Mouse (Mus musculus) urinary bladder, postnatal 14 days (tissue): Measurements from ENCODE around the gene Polr2b.

ENCODE experiments used
- DNase-seq: peaks from one replicate; pipeline ENCODE4 v3.0.0; 2021; ENCODE audit warnings: low spot score

The Polr2b gene

GRCm38 (mm10) chr5:77309924-77310772 lies at the start of gene Polr2b, which contains the start of gene Noa1:
TSS of gene Polr2b (plus strand) at chr5:77310147.
TSS of gene Noa1 (minus strand) at chr5:77310084.
- peak; percentile 99 for DNase-seq

- no peak for DNase-seq
Observed at GRCm38 (mm10) chr5:77261137-77261536, 48.8 kb upstream of the Polr2b start.

DNA sequence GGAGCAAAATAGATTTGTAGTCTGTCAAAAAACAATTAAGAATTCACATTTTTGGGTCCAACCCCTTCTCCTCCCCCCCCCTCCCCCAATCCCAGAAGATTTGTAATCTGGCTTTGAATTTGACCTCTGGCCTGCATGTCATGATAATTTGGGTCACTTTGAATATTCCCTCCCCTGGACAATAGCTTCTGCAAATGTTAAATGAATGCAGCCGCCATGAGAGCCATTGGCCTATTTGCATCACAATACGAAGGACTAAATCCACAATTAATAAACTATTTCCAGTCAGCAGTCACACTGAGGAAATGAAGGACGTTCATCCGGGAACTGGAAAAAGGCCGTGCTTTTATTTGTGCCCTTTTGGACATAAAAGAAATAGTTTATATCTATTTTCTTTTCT lies 47.8 kb upstream of the Polr2b start:
- DNase-seq, result no peak

DNA sequence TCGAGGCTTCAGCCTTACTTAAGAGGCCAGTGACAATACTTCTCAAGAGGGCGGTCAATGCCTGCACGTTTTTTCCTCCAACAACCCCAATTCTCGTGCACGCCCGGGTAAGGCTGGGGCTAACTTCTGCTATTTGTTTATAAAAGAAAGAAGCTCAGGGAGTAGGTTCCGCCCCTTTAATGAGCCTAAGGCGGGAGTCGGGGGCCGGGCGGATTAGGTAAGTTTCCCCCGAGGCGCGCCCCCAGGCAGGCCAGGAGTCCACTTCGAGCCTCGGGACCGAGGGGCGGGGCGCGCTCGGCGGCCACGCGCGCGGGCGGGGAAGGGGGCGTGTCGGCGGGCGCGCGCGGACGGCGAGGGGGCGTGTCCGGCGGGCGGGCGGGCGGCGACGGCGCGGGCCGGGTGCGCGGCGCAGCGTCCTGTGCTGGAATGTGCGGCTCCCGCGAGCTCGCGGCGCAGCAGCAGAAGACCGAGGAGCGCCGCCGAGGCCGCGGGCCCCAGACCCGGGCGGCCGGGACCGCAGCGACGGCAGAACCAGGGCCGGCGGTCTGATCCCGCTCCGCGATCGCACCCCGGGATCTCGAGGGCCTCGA lies 44.8 kb upstream of the Polr2b start, which contains the start of gene Rest:
Gene Rest (plus strand): TSS at position 411 of the 590 bp plus-strand sequence.
- DNase-seq, result peak; percentile 76

- peak; percentile 81 for DNase-seq
Observed at GRCm38 (mm10) chr5:77265671-77266065, 44.3 kb upstream of the Polr2b start.

DNA sequence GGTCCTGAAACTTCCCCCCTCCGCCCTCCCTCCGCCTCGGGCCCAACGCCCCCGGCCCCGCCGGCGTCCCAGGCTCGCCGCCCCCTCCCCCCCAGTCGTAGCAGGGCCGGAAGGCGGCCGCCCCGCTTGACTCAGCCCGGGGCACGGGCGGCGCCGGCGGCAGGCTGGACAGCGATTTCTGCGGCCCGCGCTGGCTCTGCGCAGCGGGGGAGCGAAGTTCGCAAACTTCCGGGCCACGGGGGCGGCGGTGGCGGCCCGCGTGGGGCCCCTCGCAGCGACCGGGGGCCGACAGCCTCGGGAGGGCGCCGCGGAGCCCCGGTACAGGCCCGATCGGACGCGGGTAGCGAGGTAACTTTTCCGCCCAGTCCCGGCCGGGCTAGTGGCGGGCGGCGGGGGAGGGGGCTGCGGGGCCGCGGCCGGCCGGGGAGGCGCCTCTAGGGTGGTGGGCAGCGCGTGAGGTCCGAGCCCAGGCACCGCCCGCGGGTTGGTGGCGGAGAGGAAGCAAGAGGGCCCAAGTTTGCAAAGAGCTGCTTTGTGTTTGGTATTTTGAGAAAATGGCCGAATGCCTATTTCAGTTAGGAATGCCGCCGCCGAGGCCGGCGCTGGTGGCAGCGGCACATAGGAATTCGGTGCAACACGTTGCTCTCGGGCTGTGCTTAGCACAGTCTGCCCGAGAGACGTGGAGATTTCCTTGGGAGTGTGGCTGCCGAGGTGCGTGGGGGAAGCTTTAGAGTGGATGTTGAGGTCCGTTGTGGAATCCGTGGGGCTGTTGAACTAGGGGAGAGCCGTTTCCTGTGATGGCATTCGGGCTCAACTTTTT lies 43.7 kb upstream of the Polr2b start:
- DNase-seq, result peak; percentile 60

DNA sequence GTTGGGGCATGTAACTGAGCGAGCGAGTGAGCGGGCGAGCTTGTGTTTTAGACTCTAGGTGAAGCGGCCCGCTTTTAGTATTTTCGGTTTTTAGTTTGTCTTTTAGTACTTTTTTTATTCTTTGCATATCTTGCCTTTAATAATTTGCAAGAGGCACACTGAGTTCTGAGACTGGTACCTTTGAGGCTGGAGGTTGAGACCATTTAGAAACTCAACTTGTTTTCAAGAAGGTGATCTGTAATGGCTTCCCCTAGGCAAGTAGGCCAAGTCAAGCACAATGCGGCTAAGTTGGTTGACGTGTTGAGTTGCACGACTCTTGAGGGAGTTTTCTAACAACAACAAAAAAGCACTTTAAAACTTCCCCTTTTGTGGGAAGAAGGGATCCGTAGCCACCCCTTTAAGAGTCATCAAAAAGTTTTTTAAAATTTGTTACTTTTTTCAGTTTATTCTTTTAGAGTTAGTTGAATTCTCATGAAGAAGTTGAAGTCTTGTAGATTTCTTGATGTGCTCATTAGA lies 43.0 kb upstream of the Polr2b start:
- DNase-seq, result no peak

GRCm38 (mm10) chr5:77267441-77267840 lies 42.5 kb upstream of the Polr2b start:
- no peak for DNase-seq

DNA sequence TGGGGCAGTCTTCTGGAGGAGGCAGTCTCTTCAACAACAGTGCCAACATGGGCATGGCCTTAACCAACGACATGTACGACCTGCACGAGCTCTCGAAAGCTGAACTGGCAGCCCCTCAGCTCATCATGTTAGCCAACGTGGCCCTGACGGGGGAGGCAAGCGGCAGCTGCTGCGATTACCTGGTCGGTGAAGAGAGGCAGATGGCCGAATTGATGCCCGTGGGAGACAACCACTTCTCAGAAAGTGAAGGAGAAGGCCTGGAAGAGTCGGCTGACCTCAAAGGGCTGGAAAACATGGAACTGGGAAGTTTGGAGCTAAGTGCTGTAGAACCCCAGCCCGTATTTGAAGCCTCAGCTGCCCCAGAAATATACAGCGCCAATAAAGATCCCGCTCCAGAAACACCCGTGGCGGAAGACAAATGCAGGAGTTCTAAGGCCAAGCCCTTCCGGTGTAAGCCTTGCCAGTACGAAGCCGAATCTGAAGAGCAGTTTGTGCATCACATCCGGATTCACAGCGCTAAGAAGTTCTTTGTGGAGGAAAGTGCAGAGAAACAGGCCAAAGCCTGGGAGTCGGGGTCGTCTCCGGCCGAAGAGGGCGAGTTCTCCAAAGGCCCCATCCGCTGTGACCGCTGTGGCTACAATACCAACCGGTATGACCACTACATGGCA lies 41.9 kb upstream of the Polr2b start:
- DNase-seq, result no peak

DNA sequence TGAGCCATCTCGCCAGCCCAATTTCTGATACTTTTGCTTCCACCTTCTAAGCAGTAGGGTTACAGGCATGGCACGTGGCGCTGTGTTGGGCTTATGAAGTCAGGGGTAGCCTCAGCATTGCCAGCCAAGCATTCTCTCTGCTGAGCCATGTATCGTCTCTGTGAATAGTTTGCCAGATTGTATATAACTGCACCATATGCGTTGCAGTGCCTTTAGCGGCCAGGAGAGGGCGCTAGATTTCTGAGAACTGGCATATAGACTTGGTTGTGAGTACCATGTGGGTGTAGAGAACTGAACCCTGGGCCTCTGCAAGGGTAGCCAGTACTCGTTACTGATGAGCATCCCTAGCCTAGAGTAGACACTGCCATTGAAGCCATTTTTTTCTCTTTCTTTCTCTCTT lies 40.5 kb upstream of the Polr2b start:
- DNase-seq, result no peak

DNA sequence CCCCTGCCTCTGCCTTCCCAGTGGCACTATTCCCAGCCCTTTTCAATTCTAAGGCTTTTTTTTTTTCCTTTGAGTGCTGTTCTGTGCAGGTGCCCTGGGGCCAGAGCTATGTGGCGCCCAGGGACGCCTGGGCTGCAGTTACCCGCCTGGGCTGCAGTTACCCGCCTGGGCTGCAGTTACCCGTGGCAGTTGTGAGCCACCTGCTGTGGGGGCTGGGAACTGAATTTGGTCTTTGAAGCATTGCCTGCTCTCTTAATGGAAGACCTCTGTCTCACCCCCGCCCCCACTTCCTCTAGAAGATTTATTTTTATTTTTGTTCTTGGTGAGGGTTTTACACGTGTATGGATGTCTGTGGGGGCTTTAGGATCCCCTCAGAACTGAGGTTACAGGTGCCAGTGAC lies 36.8 kb upstream of the Polr2b start:
- DNase-seq, result no peak

GRCm38 (mm10) chr5:77275950-77276349 lies 34.0 kb upstream of the Polr2b start:
- peak; percentile 24 for DNase-seq

GRCm38 (mm10) chr5:77277204-77277603 lies 32.7 kb upstream of the Polr2b start:
- DNase-seq, result no peak

DNA sequence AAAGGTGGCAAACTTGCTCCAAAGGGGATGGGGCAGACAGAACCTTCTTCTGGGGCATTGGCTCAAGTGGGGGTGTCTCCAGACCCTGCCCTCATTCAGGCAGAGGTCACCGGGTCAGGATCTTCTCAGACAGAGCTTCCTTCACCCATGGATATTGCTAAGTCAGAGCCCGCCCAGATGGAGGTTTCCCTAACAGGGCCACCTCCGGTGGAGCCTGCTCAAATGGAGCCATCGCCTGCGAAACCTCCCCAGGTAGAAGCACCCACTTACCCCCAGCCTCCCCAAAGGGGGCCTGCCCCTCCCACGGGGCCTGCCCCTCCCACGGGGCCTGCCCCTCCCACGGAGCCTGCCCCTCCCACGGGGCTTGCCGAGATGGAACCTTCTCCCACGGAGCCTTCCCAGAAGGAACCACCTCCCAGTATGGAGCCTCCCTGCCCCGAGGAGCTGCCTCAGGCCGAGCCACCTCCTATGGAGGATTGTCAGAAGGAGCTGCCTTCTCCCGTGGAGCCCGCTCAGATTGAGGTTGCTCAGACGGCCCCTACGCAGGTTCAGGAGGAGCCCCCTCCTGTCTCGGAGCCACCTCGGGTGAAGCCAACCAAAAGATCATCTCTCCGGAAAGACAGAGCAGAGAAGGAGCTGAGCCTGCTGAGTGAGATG lies 28.3 kb upstream of the Polr2b start:
- DNase-seq, result no peak

DNA sequence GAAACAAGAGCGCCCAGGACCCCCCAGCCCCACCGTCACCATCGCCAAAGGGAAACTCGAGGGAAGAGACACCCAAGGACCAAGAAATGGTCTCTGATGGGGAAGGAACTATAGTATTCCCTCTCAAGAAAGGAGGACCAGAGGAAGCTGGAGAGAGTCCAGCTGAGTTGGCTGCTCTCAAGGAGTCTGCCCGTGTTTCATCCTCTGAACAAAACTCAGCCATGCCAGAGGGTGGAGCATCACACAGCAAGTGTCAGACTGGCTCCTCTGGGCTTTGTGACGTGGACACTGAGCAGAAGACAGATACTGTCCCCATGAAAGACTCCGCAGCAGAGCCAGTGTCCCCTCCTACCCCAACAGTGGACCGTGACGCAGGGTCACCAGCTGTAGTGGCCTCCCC lies 27.7 kb upstream of the Polr2b start:
- DNase-seq, result no peak

GRCm38 (mm10) chr5:77285685-77286084 lies 24.3 kb upstream of the Polr2b start:
- DNase-seq, result no peak

- no peak for DNase-seq
Observed at GRCm38 (mm10) chr5:77286904-77287303, 23.0 kb upstream of the Polr2b start.

- no peak for DNase-seq
Observed at GRCm38 (mm10) chr5:77287901-77288300, 22.0 kb upstream of the Polr2b start.

GRCm38 (mm10) chr5:77289686-77290085 lies 20.3 kb upstream of the Polr2b start:
- DNase-seq, result no peak

GRCm38 (mm10) chr5:77290606-77291005 lies 19.3 kb upstream of the Polr2b start:
- DNase-seq, result no peak

GRCm38 (mm10) chr5:77292803-77293522 lies 17.0 kb upstream of the Polr2b start:
- DNase-seq, result no peak
